Mouse (Mus musculus) neural tube, embryonic 13.5 days (tissue): ENCODE results near the gene Tac4. TPM values are rescaled to one million over a fixed set of nuclear protein-coding genes. Genes with fewer than 3 reads are reported as not detected.

Experiments used
- ATAC-seq: fragments of 200-750 bp; cut with Nextera tagmentation; 2 replicates; pipeline ENCODE4 v1.8.0; 2017; ENCODE audit warnings: low read depth, mild to moderate bottlenecking, moderate TSS enrichment, moderate library complexity
- H3K27ac ChIP-seq: fragments of 300-500 bp; sonication (generic); replicated peaks from 2 replicates; pipeline ENCODE4 v1.5.1; 2015; ENCODE audit warnings: moderate library complexity, mild to moderate bottlenecking, inconsistent platforms
- H3K27me3 ChIP-seq: fragments of 300-500 bp; sonication (generic); 2 replicates; pipeline ENCODE4 v1.6.1; 2015; ENCODE audit warnings: mild to moderate bottlenecking, inconsistent platforms
- H3K36me3 ChIP-seq: fragments of 300-500 bp; sonication (generic); 2 replicates; pipeline ENCODE4 v1.6.1; 2015; ENCODE audit warnings: mild to moderate bottlenecking, inconsistent platforms
- H3K4me1 ChIP-seq: fragments of 300-500 bp; sonication (generic); replicated peaks from 2 replicates; pipeline ENCODE4 v1.6.1; 2015; ENCODE audit warnings: inconsistent platforms
- H3K4me2 ChIP-seq: fragments of 300-500 bp; sonication (generic); 2 replicates; pipeline ENCODE4 v1.6.1; 2015; ENCODE audit warnings: inconsistent platforms, mild to moderate bottlenecking, moderate library complexity
- H3K4me3 ChIP-seq: fragments of 300-500 bp; sonication (generic); 2 replicates; pipeline ENCODE4 v1.5.1; 2015; ENCODE audit warnings: mild to moderate bottlenecking, inconsistent platforms
- H3K9ac ChIP-seq: fragments of 300-500 bp; sonication (generic); 2 replicates; pipeline ENCODE4 v1.6.1; 2015; ENCODE audit warnings: moderate library complexity, mild to moderate bottlenecking, inconsistent platforms
- H3K9me3 ChIP-seq: fragments of 300-500 bp; sonication (generic); 2 replicates; pipeline ENCODE4 v1.6.1; 2016; ENCODE audit warnings: inconsistent platforms
- WGBS: fragments of 180-500 bp; shearing (Covaris S2); methylation state at CpG from one replicate; pipeline ENCODE4 v1.1.7; 2015; 5-methylcytosine and 5-hydroxymethylcytosine counted together
- polyA plus RNA-seq: library from polyadenylated mRNA; unstranded; fragments of >200 nt; fragmentation: Nextera tagmentation; extraction: Ambion mirVana; gene quantifications from 2 replicates; pipeline ENCODE4 v1.2.1, GENCODE M21; 2015

Tac4 gene
- polyA plus RNA-seq, 1 experiment from 2014 or later: 0.15 TPM

DNA sequence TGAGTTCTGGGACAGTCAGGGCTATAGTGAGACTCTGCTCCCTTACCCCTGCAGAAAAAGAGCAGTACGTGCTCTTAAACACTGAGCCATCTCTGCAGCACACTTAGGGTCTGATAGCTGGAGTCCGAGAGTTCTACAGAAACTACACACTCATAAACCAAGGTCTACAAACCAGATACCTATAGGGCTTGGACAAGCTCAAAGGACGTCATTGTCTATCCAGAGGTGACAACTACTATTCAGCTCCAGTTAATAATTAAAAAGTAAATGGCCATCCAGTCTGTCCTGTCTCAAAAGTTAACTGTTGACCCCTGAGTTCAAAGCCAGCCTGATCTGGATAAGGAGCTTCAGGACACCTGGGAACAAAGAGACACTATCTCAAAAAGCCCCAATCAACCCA, 40.4 kb downstream of the Tac4 start:
- no peaks in the 10 kb centered on the region for H3K27me3 ChIP-seq
- H3K4me3 ChIP-seq: no peak overlapping the region
- no peaks in the 10 kb centered on the region for H3K4me1 ChIP-seq
- peaks cover 78% of the 10 kb centered on the region for H3K36me3 ChIP-seq
- no peaks in the 10 kb centered on the region for H3K9me3 ChIP-seq
- H3K27ac ChIP-seq: no peak overlapping the region
- H3K9ac ChIP-seq: no peak overlapping the region
- WGBS: 53% methylated on average over 3 of the region's 3 CpGs
- H3K4me2 ChIP-seq: no peak overlapping the region
- no peak for ATAC-seq

GRCm38 (mm10) chr11:95305600-95305999, 44.3 kb downstream of the Tac4 start:
- Histone ChIP-seq H3K9ac (no peak overlapping the region), H3K4me1 (peaks cover 12% of the 10 kb centered on the region), H3K4me3 (no peak overlapping the region), H3K9me3 (no peaks in the 10 kb centered on the region), H3K36me3 (peaks cover 44% of the 10 kb centered on the region), H3K27me3 (no peaks in the 10 kb centered on the region), H3K27ac (no peak overlapping the region), H3K4me2 (no peak overlapping the region)
- WGBS: 90% methylated on average over 7 of the region's 7 CpGs
- no peak for ATAC-seq

DNA sequence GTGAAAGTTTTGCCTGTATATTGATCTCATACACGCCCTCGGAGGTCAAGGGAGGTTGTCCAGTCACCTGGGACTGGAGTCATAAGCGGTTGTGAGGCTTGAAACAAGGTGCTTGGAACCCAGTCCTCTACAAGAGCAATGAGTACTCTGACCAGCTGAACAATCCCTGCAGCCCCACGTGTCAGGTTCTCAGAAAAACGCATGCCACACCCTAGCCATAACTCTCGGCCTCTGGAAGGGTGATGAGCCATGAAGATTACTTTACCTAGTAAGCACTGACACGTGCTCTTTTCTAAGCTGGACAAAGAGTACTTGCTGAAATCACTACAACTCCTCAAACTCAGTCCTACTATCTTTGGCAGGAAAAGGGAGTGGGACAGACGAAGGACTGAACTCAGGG, 46.2 kb downstream of the Tac4 start:
- no peak overlapping the region for H3K4me2 ChIP-seq
- WGBS: 83% methylated on average over 8 of the region's 8 CpGs
- no peak overlapping the region for H3K9ac ChIP-seq
- ATAC-seq: no peak
- H3K4me3 ChIP-seq: no peak overlapping the region
- H3K27ac ChIP-seq: no peak overlapping the region
- H3K36me3 ChIP-seq: peaks cover 25% of the 10 kb centered on the region
- H3K27me3 ChIP-seq: no peaks in the 10 kb centered on the region
- no peaks in the 10 kb centered on the region for H3K9me3 ChIP-seq
- peaks cover 21% of the 10 kb centered on the region for H3K4me1 ChIP-seq

DNA sequence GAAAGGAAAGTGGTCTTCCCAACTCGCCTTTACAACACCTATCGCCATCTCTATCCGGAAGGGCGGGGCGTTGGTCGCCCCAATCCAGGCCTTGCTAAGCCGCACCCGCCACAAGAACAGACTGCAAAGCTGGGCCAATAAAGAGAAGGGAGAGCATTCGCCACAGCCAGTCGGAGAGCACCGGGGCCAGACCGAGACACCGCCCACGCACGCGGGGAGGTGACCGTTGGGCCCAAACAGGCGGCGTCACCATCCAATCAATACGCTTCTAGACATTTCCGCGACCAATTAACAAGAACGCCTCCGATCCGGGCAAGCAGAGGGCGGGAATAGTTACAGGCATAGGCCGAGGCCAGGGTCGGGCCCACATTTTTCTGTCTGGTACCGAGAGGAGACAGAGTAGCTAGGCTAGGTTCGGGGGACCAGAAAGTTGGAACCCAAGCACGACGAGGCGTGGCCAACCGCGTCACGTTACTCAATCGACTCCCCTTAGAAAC, 48.2 kb downstream of the Tac4 start:
- WGBS: 0% methylated on average over 37 of the region's 37 CpGs
- peak; percentile 96 for ATAC-seq
- peak overlapping the region; percentile 97 for H3K4me3 ChIP-seq

GRCm38 (mm10) chr11:95310007-95310647, 48.8 kb downstream of the Tac4 start, which contains the start of gene Kat7:
Gene Kat7 (minus strand): TSS chr11:95310246.
- H3K27ac ChIP-seq: peak within 1 kb of the TSS; percentile 96
- H3K9ac ChIP-seq: peak within 1 kb of the TSS; percentile 97
- H3K9me3 ChIP-seq: no peaks in the 10 kb centered on the region
- peak within 1 kb of the TSS; percentile 68 for H3K4me2 ChIP-seq
- peak within 1 kb of the TSS; percentile 97 for H3K4me3 ChIP-seq
- peaks cover 21% of the 10 kb centered on the region for H3K4me1 ChIP-seq
- ATAC-seq: peak; percentile 96
- no peaks in the 10 kb centered on the region for H3K27me3 ChIP-seq
- under 1% methylated on average over 42 of the region's 42 CpGs for WGBS
- H3K36me3 ChIP-seq: peaks cover 8% of the 10 kb centered on the region

More for the DNA sequence above, 48.2 kb downstream of the Tac4 start:
- peaks cover 12% of the 10 kb centered on the region for H3K36me3 ChIP-seq
- no peaks in the 10 kb centered on the region for H3K9me3 ChIP-seq
- H3K4me2 ChIP-seq: peak overlapping the region; percentile 68
- H3K27ac ChIP-seq: peak overlapping the region; percentile 96
- peaks cover 21% of the 10 kb centered on the region for H3K4me1 ChIP-seq
- no peaks in the 10 kb centered on the region for H3K27me3 ChIP-seq
- peak overlapping the region; percentile 97 for H3K9ac ChIP-seq

GRCm38 (mm10) chr11:95310648-95311424, 49.5 kb downstream of the Tac4 start:
- WGBS: 5% methylated on average over 17 of the region's 17 CpGs
- Histone ChIP-seq H3K4me3 (peak overlapping the region; percentile 97), H3K9ac (peak overlapping the region; percentile 69), H3K9me3 (no peaks in the 10 kb centered on the region), H3K4me2 (peak overlapping the region; percentile 64), H3K36me3 (peaks cover 2% of the 10 kb centered on the region), H3K4me1 (peaks cover 28% of the 10 kb centered on the region), H3K27me3 (no peaks in the 10 kb centered on the region), H3K27ac (peak overlapping the region; percentile 75)
- peak; percentile 2; the same call in 1 of the 2 replicates for ATAC-seq

GRCm38 (mm10) chr11:95311425-95311807, 50.1 kb downstream of the Tac4 start:
- H3K9ac ChIP-seq: peak overlapping the region; percentile 69; the same call in 1 of the 2 replicates
- peak overlapping the region; percentile 75; the same call in 1 of the 2 replicates for H3K27ac ChIP-seq
- no peak for ATAC-seq
- no peaks in the 10 kb centered on the region for H3K27me3 ChIP-seq
- peak overlapping the region; percentile 97; the same call in 1 of the 2 replicates for H3K4me3 ChIP-seq
- WGBS: 26% methylated on average over 5 of the region's 5 CpGs
- H3K9me3 ChIP-seq: no peaks in the 10 kb centered on the region
- peaks cover 28% of the 10 kb centered on the region for H3K4me1 ChIP-seq
- peak overlapping the region; percentile 64 for H3K4me2 ChIP-seq
- H3K36me3 ChIP-seq: no peaks in the 10 kb centered on the region

- WGBS: 55% methylated on average over 7 of the region's 7 CpGs
- no peak overlapping the region for H3K9ac ChIP-seq
- H3K4me1 ChIP-seq: peaks cover 16% of the 10 kb centered on the region
- no peak overlapping the region for H3K4me3 ChIP-seq
- H3K27me3 ChIP-seq: no peaks in the 10 kb centered on the region
- no peaks in the 10 kb centered on the region for H3K9me3 ChIP-seq
- H3K27ac ChIP-seq: no peak overlapping the region
- no peaks in the 10 kb centered on the region for H3K36me3 ChIP-seq
- no peak for ATAC-seq
- no peak overlapping the region for H3K4me2 ChIP-seq
These were observed 54.1 kb downstream of the Tac4 start for GRCm38 (mm10) chr11:95315215-95315955.

DNA sequence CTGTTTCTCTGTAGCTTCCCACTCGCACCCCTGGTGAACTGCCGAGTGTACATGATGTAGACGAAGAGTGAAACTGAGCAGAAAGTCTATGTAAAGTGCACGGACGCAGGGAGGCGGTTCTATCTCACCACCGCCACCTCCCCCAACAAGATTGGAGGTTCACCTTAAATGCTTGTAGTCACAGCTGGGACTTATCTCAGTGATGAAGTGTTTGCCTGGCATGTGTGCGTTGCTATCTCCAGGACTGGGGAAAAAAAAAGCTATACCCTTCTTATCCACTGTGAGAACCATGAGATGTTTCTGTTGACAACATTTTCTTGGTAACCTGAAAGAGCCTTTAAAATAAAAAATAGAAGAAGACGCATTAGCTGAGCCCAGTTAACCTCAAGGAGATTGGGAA, 56.8 kb downstream of the Tac4 start:
- no peaks in the 10 kb centered on the region for H3K36me3 ChIP-seq
- H3K9ac ChIP-seq: no peak overlapping the region
- H3K4me2 ChIP-seq: no peak overlapping the region
- peaks cover 5% of the 10 kb centered on the region; the same call in 1 of the 2 replicates for H3K27me3 ChIP-seq
- WGBS: 93% methylated on average over 9 of the region's 9 CpGs
- ATAC-seq: no peak
- H3K9me3 ChIP-seq: no peaks in the 10 kb centered on the region
- peaks cover 8% of the 10 kb centered on the region; the same call in 1 of the 2 replicates for H3K4me1 ChIP-seq
- no peak overlapping the region for H3K27ac ChIP-seq
- H3K4me3 ChIP-seq: no peak overlapping the region
